Mouse (Mus musculus) CH12F3 (cell line): ENCODE results near the gene Gm20865.
"Not testable (repeated sequence)": the region's sequence is repeated elsewhere in the genome, so short reads cannot be mapped to it uniquely, and the experiment has no call there.

Source experiments
- in situ Hi-C: fragments of 300-500 bp; cut with MboI; formaldehyde crosslinking; loops from 2 replicates; pipeline ENCODE4 v1.14.3; 2020; ENCODE audit warnings: low sequenced_read_pairs

The Gm20865 gene

GRCm38 (mm10) chrY:21241275-21241674 lies at the start of gene Gm20865:
TSS of gene Gm20865 (plus strand) at chrY:21241575.
- in situ Hi-C loops: not testable (repeated sequence)
